Mouse (Mus musculus): ENCODE measurements around the gene Ubac1.
A peak's percentile ranks its signal among the peaks of the same experiment; 100 is the strongest.

Ubac1 gene

DNA sequence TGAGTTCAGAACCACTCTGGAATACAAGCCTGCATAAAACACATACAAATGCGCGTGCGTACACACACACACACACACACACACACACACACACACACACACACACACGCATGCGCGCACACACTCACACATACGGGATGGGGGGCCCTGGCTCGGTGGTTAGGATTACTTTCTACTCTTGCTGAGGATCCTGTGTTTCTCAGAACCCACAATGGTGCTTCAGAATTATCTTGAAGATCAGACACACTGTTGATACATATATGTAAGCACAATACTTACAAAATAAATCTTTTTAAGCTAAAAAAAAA is 665 bp upstream of the Ubac1 start:
- DNase-seq: no peak

DNA sequence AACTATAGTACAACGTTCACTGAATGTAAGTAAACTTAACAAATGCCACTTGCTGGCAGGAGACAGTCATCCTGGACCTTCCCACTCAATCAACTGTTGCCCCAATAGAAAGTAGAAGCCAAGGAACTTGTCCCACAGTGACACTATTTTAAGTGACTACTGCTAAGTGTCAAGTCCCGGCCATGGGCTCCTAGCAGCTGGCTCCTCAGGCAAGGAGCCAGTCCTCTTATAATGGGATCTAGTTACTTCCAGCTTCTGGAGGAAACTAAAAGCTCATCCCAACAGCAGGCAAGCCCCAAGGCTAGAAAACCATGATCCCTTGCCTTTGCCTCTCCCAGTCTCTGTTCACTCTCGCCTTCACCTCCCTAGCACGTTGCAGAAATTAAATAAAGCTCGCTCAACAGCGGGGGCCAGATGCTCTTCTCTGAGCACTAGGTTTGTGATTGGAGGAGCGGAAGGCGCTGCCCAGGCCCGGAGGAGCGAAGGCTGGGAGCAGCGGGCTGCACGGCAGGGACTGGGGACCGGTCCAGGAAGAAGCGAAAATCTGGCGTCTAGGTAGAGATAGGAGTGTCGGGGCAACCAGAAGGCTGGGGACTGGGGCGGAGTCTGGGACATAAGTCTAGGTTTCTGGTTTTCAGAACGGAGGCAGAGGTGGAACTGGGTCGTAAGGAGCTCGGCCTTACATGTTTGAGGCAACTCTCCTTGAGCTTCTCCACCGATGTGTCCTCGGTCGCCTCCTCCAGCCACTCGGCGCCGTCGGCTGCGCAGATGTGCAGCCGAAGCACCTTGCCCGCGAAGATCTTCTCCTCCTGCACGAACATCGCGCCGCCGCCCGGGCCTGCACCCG is 610 bp downstream of the Ubac1 start:
- no peak for DNase-seq

GRCm38 (mm10) chr2:26019923-26020322 is 1.6 kb downstream of the Ubac1 start:
- no peak for DNase-seq

DNA sequence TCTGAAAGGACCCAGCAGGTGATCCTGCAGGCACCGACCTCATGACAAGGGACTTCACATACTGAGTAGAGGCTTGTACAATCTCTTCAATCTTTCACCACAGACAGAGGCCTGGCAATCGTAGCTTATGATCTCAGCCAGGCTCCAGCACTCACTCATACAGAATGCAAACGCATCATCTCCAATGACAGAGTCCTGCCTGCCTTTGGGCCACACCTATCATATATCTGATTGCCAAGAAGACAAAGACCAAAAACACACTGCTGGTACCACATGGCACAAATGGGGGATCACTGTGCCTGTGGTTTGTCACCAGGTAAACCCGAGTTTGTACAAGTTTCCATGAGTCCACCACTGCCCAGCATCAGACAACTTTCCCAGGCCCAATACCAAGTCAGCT is 4.2 kb downstream of the Ubac1 start:
- no peak for DNase-seq

GRCm38 (mm10) chr2:26013674-26014073 is 7.9 kb downstream of the Ubac1 start:
- DNase-seq: no peak

- no peak for DNase-seq
These were observed 10.1 kb downstream of the Ubac1 start for GRCm38 (mm10) chr2:26011420-26011819.

DNA sequence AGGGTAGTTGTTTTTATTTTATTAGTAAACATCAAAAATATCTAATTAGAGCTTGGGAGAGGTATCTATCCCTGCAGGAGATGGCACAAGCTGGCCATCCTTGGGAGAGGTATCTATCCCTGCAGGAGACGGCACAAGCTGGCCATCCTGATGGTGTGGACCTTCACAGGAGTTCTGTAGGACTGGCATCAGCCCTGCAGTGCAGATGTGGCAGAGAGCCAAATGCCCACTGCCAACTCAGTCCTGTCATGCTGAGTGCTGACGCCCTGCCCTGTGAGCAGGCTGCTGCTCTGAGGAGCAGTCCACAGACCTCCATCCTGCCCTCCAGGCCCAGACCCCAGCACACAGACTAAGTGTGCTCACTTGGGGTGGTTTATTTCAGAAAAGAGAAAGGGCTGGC is 19.5 kb downstream of the Ubac1 start:
- no peak for DNase-seq

GRCm38 (mm10) chr2:26001136-26001535 is 20.4 kb downstream of the Ubac1 start:
- DNase-seq: no peak

DNA sequence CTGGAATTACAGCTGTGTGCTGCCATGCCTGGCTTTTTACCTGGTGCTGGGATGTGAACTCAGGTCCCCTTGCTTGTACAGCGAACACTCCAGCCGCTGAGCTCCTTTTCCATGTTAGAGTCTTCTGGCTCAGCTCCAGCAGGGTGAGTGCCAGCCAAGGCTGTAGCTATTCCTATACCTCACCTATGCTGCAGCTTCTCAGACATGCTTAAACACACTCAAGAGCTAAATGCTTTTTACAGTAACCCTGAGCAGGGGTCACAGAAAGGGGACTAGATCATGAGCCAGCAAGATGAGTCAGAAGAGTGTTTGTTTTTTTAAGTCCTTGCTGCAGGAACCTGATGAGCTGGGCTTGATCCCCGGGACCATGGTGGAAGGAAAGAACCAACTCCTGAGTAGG is 23.8 kb downstream of the Ubac1 start:
- DNase-seq: no peak

GRCm38 (mm10) chr2:25994791-25995190 is 26.8 kb downstream of the Ubac1 start:
- no peak for DNase-seq

- no peak for DNase-seq
These were observed 29.3 kb downstream of the Ubac1 start for GRCm38 (mm10) chr2:25992285-25992684.

DNA sequence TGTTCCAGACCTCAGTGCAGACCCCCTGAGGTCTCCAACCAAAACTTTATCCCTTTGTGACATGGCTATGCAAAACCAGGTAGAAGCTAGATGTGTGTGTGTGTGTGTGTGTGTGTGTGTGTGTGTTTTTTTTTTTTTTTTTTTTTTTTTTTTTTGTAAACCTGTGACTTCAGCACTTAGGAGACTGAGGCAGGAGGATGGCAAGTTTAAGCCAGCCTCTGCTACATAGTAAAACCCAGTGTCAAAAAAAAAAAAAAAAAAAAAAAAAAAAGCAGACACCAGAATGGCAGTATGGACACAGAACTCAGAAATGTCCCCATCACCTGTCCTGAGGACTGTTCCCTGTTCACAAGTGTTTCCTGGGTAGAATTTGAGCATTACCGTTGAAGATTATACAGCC is 31.9 kb downstream of the Ubac1 start:
- no peak for DNase-seq

- DNase-seq: no peak
These were observed 33.7 kb downstream of the Ubac1 start for GRCm38 (mm10) chr2:25987817-25988216.

DNA sequence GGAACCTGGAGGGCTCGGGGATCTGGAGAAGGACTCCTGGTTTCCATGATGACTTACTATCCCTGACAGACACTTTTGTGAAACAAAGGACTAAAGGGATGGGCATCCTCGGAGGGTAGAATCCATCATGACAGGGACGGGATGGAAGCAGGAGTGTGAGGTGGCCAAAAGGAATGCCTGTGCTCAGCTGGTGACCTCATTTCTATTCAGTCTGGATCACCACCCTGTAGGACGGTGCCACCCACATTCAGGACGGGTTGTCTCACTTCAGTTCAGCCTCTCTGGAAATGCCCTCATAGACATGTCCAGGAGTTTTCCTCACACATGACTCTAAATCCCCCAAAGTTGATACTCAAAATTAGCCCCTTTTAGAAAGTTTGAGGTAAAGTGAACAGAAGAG is 34.9 kb downstream of the Ubac1 start:
- no peak for DNase-seq

DNA sequence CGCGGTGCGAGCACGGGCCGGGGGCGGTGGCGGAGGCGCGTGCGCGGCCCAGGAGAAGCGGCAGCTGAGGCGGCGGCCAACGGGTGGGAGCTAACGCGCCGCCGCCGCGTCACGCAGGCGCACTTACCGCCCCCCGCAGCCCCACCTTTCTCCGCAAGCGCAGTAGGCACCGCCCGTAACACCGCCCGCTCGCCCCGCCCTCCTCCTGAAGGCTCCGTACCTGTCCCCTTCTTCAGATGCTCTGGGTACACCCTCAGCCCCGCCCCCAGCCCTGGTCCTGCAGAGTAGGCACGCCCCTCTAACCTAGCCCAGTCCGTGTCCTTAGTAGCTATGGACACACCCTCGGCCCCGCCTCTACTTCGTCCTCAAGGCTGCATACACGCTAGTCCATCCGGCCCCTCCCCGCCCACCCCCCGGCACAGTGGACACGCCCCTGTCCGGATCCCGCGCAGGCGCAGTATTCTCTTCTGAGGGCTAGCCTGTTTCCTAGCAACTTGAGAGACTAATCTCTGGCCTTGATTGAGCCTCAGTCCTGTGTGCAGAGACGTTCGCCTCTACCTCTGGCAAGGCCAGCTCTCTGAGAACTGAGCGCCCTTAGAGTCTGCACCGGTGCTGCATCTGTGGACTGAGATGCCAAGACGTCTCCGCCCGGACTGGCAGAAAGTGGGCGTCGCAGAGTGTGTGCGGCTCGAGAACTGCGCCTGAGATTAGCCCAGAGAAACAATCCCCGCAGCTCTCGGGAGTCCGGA is 38.2 kb downstream of the Ubac1 start, which contains the start of gene Camsap1:
Camsap1 (minus strand) TSS at position 124 of the 749 bp plus-strand sequence.
- peak; percentile 100 for DNase-seq

GRCm38 (mm10) chr2:25982426-25983091 is 39.0 kb downstream of the Ubac1 start:
- DNase-seq: peak; percentile 14

- DNase-seq: peak; percentile 50
These were observed 39.5 kb downstream of the Ubac1 start for GRCm38 (mm10) chr2:25982052-25982425.

DNA sequence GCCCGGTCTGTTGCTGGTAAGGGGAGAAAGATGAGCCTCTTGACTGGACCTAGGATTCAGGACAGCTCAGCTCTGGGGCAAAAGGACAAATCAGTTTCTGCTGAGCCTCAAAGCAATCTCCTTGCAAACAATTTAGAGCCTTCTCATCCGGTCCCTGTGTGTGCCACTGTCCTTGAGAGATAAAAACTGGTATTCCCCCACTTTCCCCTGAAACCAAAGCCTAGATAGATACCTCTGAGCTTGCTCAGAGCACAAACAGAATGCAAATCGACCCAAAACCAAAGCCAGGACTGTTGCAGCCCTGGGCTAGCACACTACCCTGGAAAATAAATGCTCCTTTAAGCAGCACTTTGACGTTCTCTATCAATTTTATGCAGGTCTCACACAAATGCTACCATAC is 42.5 kb downstream of the Ubac1 start:
- no peak for DNase-seq

DNA sequence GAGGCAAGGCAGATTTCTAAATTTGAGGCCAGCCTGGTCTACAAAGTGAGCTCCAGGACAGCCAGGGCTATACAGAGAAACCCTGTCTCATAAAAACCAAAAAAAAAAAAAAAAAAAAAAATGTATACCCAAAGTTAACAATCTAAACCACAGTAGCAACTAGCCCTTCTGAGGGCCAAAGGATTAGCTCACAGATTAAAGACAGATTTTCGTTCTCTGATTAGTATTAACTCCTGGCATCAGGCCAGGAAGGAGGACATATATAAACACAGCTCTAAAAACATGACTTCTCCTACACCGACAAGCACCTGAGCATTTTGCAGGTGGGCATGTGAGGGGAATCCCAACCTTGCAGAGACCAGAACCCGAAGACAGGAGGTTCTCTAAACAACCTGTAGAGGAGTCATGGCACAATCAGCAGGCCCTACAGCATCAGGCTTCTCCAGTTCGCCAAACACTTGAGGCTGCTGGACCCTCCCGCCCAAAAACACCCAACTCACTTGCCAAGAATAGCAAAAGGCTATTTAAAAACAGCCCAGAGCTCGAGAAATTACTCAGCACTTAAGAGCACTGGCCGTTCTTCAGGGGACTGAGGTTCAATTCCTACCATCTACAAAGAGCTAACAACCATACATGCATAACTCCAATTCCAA is 43.8 kb downstream of the Ubac1 start:
- no peak for DNase-seq

DNA sequence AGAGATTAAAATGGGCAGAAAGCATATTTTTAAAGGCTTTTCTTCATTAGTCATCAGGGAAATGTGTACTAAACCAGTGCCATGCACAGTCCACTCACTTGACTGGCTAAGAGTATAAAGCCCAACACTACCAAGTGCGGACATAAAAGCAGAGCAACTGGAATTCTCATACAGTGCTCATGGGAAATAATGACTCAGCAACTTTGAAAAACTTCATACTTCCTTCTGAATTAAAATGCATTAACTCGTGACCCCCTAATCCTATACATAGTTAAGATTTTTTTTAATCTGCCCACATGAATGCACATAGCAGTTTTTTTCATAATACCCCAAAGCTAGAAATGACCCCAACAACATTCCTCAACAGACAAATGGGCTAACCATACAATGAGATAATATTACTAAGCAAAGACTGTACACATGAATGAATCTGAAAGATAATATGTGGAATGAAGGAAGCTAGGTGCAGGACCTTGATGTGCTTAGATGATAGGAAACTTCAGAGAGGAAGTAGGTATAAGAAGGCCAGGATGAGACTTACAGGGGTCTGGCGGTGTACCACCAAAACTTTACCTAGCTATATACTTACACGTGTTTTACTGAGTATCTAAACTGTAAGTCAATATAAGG is 46.3 kb downstream of the Ubac1 start:
- DNase-seq: no peak

DNA sequence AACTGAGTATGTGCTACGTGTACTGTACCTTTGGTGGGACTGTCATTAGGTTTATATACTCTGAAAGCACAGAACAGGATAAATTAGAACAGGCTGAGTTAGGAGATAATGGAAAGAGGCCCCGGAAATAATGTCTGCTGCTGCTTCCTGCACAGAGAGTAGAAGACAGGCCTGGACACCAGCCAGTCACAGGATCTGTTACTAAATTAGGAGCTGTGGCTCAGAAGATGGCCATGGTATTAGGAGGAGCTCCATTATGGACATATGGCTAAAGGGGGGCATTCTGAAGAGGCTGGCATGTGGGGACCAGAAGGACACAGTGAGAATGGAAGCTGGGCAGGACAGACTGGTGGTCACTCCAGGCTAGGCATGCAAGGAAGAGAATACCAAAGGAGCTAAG is 51.1 kb downstream of the Ubac1 start:
- no peak for DNase-seq

DNA sequence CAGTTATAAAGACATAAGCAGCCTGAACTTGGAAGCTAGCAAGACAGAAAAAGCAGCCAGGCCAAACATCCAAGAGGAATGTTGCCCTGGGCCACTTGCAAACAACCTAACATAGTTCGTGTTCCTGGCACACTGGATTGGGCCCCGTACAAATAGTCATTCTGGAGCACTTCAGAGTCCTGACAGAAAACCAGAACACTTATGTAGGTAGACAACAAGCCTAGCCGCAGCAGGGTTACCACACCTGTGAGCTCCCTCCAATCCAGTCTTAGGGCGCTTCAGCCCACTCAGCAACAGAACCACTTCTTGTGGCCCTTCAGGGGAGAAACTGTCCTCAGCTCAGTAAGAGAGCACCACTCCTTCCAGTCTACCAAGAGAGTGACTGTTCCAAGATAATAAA is 52.2 kb downstream of the Ubac1 start:
- no peak for DNase-seq

DNA sequence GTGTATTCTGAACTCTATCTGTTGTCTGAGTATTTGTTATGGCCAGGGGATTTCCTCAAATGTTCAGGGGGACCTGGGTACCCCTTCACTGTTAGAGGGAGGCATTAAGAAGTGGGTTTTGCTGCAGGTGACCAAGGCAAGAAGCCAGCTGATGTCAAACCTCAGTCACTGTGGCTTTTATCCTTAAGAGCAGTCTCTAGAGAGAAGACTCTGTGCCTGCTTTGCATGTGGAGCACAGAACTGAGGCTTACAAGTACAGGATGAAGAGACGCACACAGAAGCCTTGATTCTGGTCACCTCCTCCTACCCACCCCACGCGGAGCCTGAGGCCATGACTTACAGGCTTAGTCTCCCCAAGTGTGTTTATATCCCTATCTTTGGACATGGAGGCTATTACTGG is 72.3 kb downstream of the Ubac1 start:
- no peak for DNase-seq
